Mouse (Mus musculus): ENCODE data around the gene Cblb.
A peak's percentile ranks its signal among the peaks of the same experiment; 100 is the strongest.

The Cblb gene

DNA sequence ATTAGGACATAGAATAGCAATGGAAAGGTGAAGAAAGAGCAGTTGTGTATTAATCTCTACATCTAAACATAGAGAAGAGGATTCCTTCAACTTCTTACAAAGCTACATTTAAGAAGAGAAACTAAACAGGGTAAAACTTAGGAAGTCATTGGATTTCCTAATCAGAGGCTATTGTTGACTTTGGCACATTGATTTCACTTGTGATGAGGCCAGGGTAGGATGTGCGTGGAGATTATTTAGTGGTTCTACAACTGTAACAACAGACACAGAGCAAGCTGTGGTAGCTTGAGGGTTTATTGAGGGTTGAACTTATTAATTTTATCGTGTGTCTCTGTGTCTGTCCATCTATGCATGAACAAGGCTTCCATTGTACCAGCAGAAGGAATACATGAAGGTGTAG, 7.8 kb downstream of the Cblb start:
- DNase-seq: no peak

DNA sequence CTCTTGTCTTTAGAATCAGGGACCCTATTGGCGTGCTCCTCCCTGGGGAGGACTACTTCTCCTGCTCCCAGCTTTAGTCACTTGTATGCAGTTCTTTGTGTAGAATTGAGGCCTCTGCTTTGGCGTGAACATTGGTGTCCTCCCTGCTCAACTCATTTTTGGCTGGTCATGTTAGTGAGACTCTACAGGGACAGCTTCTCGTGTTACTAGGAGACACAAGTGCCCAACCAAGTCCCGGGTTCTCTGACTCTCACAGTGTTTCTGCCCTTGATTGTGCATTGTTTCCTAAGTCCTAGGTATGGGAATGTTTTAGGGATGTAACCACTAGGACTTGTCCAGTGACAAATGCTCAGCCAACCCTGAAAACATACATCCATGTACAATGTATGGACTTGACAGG, 9.9 kb downstream of the Cblb start:
- DNase-seq: no peak

DNA sequence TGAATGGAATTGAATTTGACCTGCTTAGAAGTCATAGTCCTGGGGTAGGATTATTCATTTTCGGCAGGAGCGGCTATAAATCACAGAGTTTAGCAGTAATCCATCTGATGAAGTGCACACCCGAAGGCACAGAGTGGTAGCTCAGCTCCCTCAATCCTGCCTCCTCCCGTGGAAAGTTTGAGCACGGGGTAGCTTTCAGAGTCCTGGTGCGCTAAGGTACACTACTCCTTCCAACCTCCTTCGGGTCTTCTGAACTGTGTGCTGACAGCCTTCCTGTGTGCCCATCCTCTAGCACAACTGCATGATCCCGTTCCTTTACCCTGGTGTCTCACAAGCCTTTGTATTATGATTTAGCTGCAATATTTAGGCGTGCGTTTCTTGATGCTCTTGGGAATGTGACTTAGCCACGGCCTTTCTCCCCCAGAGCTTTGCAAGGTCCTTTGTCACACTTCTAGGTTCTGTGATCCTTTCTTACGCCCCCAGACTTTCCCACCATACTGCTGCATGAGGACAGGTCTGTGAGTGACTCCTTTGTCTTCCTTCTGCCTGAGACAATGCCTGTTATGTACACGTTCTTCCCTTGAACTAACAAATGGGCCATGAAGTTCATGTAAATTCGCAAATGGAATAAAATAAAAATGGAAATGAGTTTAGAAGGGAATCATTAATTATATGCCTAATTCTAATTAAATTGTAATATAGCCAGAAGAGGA, 11.8 kb downstream of the Cblb start:
- DNase-seq: no peak

DNA sequence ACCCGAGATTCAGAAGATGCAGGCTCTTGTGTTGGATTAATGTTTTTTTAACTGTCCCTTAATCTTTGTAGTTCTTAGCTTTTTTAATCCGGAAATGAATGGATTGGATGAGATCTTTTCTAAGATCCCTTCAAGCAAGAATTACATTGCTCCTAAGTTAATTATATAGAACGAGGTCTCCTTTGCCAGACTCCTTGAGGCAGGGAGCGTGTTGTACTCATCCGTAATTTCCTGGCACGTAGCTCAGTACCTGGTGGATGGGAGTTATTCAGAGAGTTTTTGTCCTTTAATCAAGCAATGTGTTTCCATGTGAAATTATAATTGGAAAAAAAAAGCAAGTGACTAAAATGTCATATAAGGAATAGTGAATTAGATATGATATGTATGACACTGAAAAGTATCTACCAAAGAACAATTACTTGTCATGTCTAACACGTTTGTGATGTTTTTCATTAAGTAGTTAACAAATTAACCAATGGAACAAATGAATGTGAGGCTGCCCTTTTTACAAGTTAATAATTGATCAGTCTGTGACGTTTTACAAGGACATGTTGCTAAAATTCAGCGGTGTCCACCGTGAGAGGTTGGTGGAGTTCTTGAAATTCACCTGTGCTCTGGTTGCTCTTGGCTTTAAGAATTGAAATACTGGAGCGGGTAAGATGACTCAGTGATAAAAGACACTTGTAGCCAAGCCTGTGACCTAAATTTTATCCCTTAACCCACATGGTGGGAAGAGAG, 12.5 kb downstream of the Cblb start:
- DNase-seq: no peak

DNA sequence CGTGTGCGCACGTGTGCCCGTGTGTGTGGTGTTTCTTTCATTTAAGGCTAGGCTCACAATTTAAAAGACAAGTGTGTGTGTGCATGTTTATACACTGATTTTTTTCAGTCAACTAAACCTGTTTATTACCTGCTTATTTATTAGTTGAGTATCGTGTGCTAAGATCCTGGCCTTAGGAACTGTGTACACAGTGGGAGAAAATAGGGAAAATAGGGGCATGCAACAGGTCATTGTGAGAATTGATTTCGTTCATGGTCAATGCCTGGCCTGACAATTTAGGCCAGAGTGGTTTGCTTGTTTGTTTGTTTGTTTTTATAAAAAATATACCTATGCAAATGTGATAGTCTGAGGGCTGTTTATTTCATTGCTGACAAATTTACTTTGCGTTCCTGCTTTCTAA, 13.5 kb downstream of the Cblb start:
- no peak for DNase-seq

DNA sequence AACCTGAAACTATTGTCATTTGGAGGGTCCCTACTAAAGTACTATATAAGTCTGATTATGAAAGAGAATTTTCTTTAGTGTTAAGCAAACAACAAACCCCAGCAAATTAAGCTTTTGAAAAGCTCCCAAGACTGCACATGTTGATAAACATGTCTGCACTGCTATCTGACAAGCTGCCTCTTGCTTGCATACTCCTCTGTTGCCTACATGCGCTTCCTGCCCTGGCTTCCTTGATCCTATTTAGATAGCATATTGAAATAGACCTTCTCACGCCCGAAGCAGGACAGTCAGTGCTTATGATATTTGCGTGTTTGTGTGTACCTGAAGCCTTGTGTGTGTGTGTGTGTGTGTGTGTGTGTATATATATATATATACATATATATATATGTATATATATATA, 14.0 kb downstream of the Cblb start:
- DNase-seq: no peak

DNA sequence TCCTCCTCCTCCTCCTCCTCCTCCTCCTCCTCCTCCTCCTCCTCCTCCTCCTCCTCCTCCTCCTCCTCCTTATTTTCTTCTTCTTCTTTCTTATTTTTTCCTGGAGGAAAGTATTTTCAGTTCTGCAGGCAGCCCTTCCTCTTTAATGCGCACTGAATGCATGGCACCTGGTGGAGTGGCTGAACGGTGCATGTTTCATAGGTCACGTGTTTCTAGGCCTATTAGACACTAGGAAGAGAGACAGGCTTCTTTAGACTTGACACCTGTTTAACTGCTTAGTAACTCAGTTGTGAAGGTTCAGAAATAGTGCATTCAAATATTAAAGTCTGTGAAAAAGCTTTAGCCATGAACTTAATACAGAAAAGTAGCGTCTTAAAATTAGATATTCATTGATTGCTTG, 15.4 kb downstream of the Cblb start:
- DNase-seq: no peak

DNA sequence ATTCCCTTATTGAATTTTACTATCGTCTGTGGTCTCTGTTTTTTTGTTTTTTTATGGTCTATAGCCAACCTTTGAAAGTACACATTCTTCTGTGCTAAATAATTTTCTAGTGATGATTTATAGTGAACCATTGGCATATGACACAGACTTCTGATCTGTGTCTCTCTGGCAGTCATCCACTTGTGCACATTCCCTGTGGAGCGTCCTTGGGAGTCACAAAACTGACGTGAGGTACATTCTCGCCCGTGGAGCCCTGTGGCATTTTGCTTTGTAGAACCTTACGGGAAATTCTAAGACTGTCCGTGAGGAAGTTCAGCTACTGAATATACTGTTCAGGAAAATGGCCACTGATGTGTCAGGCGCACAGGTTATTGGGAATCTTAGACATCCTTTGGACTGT, 20.1 kb downstream of the Cblb start:
- DNase-seq: no peak

DNA sequence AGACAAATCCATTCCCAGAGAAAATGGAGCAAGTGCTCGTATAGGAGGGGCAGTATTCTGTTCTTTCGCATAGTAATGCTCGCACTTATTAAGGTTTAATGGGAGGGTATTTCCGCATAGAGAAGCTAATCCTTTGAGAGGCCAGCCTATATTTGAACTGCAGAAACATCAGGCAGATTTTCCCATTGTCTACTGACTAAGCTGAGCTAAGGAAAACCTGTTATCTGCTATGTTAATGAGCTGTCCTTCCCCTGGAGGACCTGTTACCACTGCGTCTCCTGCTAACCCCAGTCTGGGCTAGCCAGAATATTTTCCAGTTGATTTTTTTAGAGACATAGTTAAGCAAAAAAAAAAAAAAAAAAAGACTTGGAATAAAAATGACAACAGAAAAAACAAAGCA, 21.7 kb downstream of the Cblb start:
- DNase-seq: no peak

DNA sequence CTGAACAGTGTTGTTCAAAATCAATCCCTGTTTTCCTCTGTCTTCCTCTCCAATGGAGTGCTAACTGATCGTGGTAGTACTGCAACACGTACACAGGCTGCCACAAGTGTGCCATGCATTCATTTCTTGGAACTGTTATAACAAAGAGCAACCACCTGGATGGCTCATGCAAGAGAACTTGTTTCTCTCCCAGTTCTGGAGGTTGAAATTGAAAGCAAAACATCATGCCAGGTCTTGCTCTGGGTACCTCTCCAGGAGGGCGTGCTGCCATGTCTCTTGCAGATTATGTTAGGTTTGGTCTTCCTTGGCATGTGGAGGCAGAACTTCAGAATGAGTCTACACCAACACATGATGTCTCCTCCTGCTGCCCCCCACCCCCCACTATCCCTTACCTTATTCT, 24.2 kb downstream of the Cblb start:
- DNase-seq: no peak

DNA sequence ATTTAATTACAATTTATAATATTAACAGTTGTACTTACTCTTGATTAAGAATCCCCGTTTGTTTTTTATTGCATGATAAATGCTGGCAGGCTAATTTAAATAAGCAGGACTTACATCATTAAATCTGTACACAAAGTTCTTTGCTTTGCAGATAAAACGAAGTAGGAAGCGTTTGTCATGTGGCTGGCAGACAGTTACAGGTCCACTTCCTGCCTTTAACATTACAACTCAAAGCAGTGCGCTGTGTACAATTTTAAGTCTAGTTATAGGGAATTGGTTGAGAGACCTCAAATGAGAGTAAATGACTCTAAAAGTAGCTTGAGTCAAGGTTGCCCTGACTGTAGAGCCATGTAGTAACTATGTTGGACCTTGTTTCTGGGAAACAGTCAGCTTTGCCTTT, 25.1 kb downstream of the Cblb start:
- no peak for DNase-seq

DNA sequence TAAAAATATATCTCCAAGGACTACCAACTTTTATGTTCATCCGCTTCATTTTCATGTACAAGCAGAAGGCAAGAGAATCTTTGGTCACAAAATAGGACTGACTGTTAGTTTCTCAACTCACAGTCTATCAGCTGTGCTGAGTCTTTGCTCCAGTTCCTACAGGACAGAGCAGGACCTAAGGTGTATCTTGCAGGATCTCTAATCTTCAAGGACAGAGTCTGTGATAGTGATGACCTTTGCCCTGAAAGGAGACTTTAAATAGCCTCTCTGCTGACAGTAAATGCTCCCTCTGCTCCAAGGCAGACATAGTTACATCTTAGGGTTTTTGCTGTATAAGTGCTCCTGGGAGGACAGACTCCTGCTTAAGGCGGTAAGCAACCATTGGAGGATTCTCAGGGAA, 26.3 kb downstream of the Cblb start:
- DNase-seq: no peak

DNA sequence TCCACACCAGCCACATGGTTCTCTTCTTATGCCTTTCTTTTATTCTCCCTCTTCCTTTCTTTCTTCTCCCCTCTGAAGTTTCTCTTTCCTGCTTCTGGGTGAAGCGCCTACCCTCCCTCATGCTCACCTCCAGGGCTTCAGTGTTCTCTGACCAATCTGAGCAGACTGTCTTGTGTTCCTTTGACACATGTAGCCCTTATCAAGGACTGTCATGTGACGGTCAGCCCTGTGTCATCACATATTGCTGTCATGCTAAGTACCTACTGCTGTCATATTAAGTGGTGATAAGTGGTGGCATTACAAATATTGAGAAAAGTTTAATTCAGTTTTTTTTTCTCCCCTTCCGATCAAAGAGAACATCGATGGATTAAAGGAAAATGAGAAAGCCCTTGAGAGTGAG, 28.5 kb downstream of the Cblb start:
- DNase-seq: no peak

DNA sequence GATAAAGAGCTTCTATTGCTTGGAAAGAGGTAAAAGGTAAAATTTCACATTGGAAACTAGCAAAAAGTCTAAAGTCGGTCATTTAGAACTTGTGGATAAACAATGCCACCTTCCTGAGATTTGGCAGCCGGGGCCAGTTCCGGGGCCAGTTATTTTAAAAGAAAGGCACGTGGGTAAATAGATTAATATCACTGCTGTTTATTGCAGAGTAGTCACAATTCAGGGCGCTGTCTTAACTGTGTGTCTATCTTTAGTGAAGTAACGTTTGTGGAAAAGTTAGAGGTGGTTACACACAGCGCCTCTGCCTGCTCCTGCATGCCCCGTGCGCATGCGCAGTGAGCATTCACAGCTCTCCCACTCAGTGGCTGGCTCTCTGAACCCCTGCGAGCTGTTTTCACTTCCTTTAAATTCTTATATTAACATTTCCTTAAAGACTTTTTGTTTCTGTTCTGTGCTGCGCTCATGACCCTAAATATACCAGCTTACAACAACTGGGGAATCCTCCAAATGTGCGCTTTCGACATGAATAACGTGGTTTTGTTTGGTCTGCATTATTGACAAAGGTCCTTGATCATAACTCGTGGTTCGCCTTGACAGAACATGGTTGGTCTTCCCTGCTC, 29.2 kb downstream of the Cblb start:
- peak in 1 of 2 experiments; percentile 54 for DNase-seq

DNA sequence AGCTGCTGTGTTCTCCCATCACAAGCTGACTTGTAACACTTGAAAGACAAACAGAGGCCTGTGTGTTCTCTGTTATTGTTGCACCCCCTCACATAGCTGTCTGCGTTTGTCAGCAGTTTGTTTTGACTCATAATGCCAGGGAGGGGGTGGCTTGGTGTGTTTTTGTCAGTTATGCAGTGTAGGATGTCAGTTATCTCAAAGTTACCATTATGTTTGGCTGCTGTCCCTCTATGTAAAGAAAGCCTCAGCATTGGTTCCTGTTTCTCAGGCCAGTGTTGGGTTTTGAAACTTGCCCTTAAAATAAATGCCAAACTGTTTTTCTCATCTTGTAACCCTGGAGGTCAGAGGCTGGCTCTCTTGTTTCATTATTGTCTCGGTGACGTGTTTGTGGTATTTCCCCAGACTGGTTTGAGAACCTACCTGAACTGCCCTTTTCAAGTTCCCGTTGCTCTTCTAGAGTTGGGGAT, 30.0 kb downstream of the Cblb start:
- no peak for DNase-seq

DNA sequence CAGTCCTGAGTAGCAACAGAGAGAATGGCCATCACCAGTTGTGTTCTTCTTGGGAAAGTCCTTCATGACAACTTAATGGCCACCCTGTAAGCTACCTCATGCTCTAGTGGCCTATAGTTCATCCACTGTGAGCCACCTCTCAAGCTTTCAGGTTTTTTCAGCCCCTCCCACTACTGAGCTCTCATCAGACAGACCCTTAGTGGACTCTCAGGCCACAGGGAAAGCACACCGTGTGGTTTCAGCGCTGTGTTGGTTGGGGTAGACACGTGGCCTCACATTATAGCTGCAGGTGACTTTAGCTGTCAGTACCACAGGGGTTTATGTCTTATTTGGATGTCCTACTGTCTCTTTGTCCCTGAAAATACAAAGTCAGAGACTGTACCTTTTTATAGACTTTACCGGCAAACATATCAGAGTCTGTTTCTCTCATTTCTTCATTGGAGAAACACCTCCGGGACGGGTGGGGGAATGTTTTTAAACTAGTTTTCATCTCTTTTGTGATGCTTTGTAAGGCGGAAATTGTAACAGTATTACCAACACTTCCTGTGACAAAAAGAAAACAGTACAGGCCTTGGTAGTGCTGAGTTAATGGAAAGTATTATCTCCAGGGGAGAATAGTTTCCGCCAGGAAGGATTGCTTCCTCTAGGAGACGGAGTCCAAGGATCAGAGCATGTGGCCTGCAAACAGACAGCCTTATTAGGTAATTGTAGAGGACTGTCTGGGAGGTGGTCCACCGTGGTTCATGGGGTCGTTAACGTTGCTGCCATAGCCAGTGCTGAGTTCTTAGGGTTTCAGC, 33.5 kb downstream of the Cblb start:
- DNase-seq: peak in 1 of 2 experiments; percentile 54

DNA sequence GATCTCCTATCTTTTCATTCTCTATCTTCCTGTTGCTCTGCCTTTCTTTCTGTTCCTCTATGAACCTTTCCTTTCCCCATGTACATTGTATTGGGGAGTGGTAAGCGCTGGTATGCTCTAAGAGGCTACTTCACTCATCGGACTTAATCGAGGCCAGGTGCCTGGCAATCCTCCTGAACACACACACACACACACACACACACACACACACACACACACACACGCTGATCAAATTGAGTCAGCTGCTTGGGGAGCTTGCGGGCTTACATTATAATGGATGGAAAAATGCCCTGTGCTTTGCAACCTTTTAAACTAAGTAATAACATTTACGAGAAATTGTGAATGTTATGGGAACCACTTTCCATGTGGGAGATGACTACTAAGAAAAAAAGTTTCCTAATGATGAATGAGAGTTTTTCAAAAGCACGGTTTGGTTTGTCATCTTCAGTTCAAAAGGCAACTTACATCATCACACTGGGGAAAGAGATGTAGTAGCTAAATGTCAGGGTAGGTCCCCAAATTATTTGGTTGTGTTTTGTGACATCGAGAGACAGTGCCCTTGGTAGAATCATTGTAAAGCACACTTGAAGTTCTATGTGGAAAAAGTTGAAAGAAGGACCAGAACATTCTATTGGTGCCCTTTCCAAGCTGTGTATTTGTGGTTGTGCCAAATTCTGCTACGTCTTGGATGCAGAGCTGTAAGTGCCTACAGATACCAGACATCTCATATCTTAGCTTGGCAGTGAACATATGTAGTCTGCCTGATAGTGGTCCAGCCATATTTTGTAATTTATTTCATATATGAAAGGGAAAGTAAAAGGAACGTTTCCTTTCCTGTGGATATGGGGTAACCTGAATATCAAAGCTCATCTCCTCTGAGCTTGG, 36.8 kb downstream of the Cblb start:
- no peak for DNase-seq

DNA sequence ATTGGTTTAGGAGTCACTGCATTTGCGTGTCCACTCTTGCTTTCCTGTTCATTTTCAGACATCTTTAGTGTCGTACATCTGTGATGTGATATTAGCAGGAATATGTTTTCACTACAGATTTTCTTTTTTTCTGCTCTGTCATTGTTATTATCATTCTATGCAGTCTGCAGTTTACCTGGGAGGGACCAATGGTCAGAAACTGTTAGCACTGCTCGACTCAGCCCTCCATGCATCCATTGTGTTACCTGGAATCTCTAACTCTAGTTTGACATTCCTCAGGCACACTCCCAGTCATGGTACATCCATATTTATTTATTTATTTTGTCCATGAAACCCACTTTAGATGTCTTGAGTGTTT, 37.5 kb downstream of the Cblb start:
- no peak for DNase-seq

DNA sequence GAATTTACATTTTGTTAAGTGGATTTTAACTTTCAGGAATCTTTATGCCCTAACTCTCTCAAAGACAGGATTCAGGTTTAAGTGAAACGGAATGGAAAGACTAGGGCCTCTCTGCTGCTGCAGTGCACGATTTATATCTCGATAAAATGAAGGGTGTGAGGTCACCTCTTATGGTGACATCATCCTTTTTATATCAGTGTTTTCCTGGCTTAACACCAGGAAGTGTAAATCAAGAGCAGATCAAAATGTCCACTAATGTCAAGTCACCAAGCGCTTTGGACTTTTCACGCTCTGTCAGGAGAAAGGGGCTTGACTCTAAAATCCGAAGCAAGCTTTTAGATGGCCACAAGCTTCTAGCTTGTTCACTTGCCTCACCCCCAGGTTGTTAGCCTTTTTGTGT, 38.6 kb downstream of the Cblb start:
- no peak for DNase-seq

DNA sequence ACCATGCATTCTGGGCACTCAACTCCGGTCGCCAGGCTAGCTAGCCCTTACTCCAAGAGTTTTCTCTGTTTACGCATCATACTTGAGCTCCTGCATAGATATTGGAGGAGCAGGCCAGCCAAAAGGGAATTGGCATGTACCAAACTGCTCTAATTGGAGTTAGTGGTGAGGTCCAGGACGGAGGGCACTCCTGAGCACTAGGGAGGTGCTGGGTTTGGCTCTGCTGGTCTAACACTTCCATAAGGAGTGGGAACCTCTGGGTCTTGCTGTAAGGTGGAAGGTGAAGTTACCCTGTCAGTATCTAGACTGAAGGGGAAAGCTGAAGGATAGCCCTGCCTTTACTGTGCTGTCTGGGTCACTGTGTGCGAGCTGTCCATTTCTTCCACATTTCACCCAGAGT, 39.1 kb downstream of the Cblb start:
- DNase-seq: no peak

DNA sequence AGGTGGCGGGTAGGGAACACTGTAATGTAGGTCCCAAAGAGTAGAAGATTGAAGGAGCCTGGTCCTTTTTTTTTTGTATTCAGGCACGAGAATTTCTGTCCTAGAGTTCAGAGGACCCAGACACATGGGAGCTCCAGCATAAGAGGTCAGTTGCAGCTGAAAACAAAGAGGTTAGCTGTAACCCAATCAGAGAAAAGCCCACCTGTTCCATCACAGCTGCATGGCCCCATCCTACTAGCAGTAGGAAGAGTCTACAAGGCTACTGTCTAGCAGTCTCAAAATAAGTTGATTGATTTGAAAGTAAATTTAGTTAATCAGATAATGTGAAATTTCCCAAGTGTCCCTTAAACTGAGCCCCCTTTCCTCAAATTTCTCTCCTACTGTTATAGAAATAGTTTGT, 40.3 kb downstream of the Cblb start:
- no peak for DNase-seq

DNA sequence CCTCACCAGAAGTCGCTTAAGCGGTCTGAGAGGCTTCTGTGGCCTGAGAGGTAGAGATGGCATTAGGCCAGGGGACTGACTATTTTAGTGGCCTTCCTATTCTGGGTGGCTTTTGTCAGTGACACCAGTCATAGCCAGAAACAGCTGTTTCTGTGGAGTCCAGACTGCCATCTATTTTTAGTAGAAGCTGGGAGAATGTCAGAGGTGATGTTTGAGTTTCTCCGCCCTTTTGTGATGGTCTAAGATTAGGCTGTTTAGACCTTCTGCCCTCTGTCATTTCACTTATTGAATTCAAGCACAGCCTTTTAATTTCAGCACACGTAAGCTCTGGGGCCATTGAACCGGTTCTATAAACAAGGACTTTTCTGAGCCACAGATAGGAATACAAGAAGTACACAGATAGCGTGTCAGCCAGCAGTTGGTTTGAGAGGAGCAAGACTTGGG, 40.8 kb downstream of the Cblb start:
- no peak for DNase-seq

Data from kidney, postnatal 25 days (tissue).